Mouse (Mus musculus) hematopoietic stem cell, adult 5-6 weeks (primary cell): ENCODE measurements around the gene Gmpr2. TPM values are rescaled to one million over a fixed set of nuclear protein-coding genes. Genes with fewer than 3 reads are reported as not detected.

Source experiments
- ATAC-seq, 2 experiments: fragments of 125-278 bp in 1 of 2; replicated peaks in 1 of 2; 2 replicates each; pipeline ENCODE4 v1.8.0; 2016 to 2017; ENCODE audit warnings: inconsistent platforms in 2 of 2, mild to moderate bottlenecking in 2 of 2, moderate number of reproducible peaks in 2 of 2, low read depth in 1 of 2, moderate TSS enrichment in 1 of 2; ENCODE audit not compliant: low FRiP score in 2 of 2, poor library complexity in 2 of 2, severe bottlenecking in 2 of 2, insufficient read depth in 1 of 2, low TSS enrichment in 1 of 2
- total RNA-seq: library from RNA; stranded (forward); fragments of 172-1452, 232-1000 nt; gene quantifications from 2 replicates; pipeline ENCODE4 v1.2.3, GENCODE M21; 2017

Gmpr2 gene
- total RNA-seq, 1 experiment from 2014 or later, result 30.7 TPM

GRCm38 (mm10) chr14:55716884-55717283, 45.1 kb downstream of the Gmpr2 start:
- ATAC-seq, result no peak

DNA sequence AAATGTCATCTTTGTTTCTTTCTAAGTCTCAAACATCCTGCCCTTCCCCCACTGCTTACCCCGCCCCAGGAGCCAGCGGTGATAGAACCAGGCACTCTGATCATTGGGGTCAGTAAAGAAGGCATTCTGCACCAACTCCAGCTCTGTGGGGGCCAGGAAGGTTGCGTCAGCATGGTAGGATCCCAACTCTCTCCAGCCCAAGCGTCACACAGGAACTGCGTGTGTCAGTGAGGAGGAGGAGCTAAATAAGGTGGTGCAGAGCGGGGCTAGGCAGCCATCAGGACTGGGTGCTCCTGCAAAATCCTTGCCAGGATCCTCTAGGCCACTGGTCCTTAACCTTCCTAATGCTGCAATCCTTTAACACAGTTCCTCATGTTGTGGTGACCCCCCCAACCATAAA, 48.0 kb downstream of the Gmpr2 start:
- ATAC-seq, result no peak

GRCm38 (mm10) chr14:55720666-55721065, 48.9 kb downstream of the Gmpr2 start:
- no peak for ATAC-seq

DNA sequence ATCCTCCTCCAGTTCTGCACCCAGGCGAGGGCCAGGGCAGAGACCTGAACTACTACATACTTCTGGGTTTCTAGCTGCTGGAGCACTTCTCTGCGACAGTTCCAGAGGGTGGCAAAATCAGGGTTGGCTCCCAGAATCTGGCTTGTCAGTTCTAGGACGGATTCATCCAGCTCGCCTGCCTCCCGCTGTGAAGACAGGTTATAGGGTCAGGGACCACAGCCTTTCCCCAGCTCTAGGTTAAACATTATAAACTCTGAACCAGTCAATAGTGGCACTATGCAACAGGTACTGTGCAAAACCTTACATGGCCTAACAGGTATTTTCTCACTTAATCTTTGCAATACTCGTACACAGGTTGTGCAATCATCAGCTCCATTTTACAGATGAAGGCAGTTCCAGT, 49.3 kb downstream of the Gmpr2 start:
- ATAC-seq, result no peak

GRCm38 (mm10) chr14:55721700-55722437, 50.1 kb downstream of the Gmpr2 start, which contains the start of gene Rabggta:
Gene Rabggta (minus strand): TSS chr14:55722263.
- ATAC-seq, result peak; percentile 70 to 71

DNA sequence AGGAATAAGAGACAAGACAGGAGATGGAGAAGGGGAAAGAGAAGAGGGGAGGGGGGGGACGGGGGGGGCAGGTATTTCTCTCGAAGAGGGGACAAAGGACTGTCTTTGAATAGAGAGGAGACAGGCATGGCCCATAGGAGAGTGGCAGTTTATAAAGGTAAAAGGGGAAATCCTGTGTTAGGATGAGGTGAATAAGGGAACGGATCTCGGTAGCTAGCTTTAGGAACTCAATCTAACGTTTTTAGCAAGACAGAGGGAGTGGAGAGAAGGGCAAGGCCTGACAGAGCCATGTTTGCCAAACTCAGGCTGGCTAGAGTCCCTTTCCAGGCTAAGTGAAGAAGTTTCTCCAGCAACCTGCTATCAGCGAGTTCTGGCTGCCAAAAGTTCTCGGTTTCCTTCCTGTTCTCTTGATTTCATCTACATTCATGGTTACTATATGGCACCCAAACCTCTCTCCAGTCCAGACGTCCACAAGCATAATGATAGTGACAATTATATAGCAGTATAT, 50.8 kb downstream of the Gmpr2 start:
- no peak for ATAC-seq

- no peak for ATAC-seq
Measured at GRCm38 (mm10) chr14:55723433-55723832, 51.7 kb downstream of the Gmpr2 start.

DNA sequence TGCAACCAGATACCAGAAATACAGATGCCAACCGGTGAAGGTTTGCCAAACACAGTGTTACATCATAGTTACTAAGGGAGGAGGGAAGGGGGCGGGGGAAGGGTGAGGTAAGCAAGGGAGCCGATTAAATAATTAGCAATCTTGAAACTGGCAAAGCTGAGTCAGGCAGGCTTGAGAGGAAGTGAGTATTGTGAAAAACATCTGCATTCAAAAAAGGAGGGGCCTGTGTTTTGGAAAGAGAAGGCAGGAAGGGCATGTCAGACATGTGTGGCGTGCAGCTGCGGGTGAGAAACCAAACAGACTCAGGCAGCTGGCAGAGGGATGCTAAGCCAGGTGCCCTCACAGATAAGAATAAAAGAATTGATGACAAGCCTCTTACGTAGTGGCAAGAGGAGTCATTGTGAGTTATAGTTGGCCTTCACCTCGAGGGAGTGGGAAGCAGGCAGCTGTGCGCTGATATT, 52.7 kb downstream of the Gmpr2 start:
- ATAC-seq, result peak; percentile 66 to 72

GRCm38 (mm10) chr14:55726261-55726660, 54.5 kb downstream of the Gmpr2 start:
- no peak for ATAC-seq

GRCm38 (mm10) chr14:55727889-55728685, 56.3 kb downstream of the Gmpr2 start:
- ATAC-seq, result peak in 1 of 2 experiments; percentile 30; a peak in 1 of 4 replicates

Other genes starting within 250 kb of the Gmpr2 start
- 68.5 and 99.2 TPM in 2 replicates for gene Dhrs4, start 193.2 kb upstream of the Gmpr2 start, total RNA-seq
- gene Carmil3, start 181.3 kb upstream of the Gmpr2 start, total RNA-seq, result 2.3 and 2.7 TPM in 2 replicates
- gene Cpne6, start 161.5 kb upstream of the Gmpr2 start, total RNA-seq, result not detected in 2 replicates
- not detected in 2 replicates for gene Nrl, start 147.0 kb upstream of the Gmpr2 start, total RNA-seq
- gene Pck2, start 131.7 kb upstream of the Gmpr2 start, total RNA-seq, result 50.8 and 58.0 TPM in 2 replicates
- 47.6 and 53.3 TPM in 2 replicates for gene Dcaf11, start 111.9 kb upstream of the Gmpr2 start, total RNA-seq
- 3.4 TPM in 1 of 2 replicates, not detected in the other for gene A730061H03Rik, start 111.5 kb upstream of the Gmpr2 start, total RNA-seq
- not detected in 2 replicates for gene Fitm1, start 96.3 kb upstream of the Gmpr2 start, total RNA-seq
- gene Psme1, start 93.8 kb upstream of the Gmpr2 start, total RNA-seq, result 367 and 390 TPM in 2 replicates
- gene Emc9, start 86.6 kb upstream of the Gmpr2 start, total RNA-seq, result 8.5 and 8.9 TPM in 2 replicates
- 189 and 244 TPM in 2 replicates for gene Psme2, start 80.8 kb upstream of the Gmpr2 start, total RNA-seq
- gene Rnf31, start 80.2 kb upstream of the Gmpr2 start, total RNA-seq, result 11.5 and 19.8 TPM in 2 replicates
- 61.3 and 91.7 TPM in 2 replicates for gene Irf9, start 68.4 kb upstream of the Gmpr2 start, total RNA-seq
- 15.4 and 17.9 TPM in 2 replicates for gene Rec8, start 53.9 kb upstream of the Gmpr2 start, total RNA-seq
- 14.3 and 35.2 TPM in 2 replicates for gene Ipo4, start 36.0 kb upstream of the Gmpr2 start, total RNA-seq
- 1.8 and 8.2 TPM in 2 replicates for gene Gm49378, start 34.0 kb upstream of the Gmpr2 start, total RNA-seq
- 48.5 and 55.1 TPM in 2 replicates for gene Tm9sf1, start 28.1 kb upstream of the Gmpr2 start, total RNA-seq
- gene Tssk4, start 21.8 kb upstream of the Gmpr2 start, total RNA-seq, result 0.40 and 0.94 TPM in 2 replicates
- 29.1 and 31.1 TPM in 2 replicates for gene Mdp1, start 11.4 kb upstream of the Gmpr2 start, total RNA-seq
- 209 and 317 TPM in 2 replicates for gene Nedd8, start 183 bp downstream of the Gmpr2 start, total RNA-seq
- gene Tinf2, start 9.9 kb downstream of the Gmpr2 start, total RNA-seq, result 27.3 and 34.1 TPM in 2 replicates
- gene Tgm1, start 42.0 kb downstream of the Gmpr2 start, total RNA-seq, result 1.3 and 5.8 TPM in 2 replicates
- gene Rabggta, start 50.3 kb downstream of the Gmpr2 start, total RNA-seq, result 17.2 and 17.9 TPM in 2 replicates
- 25.3 TPM in 2 replicates for gene Dhrs1, start 73.7 kb downstream of the Gmpr2 start, total RNA-seq
- 16.6 and 20.9 TPM in 2 replicates for gene Nop9, start 73.8 kb downstream of the Gmpr2 start, total RNA-seq
- gene Cideb, start 86.5 kb downstream of the Gmpr2 start, total RNA-seq, result not detected in 2 replicates
- gene Ltb4r2, start 89.5 kb downstream of the Gmpr2 start, total RNA-seq, result 0.60 and 0.63 TPM in 2 replicates
- gene Ltb4r1, start 94.0 kb downstream of the Gmpr2 start, total RNA-seq, result 4.0 and 11.2 TPM in 2 replicates
- gene Adcy4, start 112.2 kb downstream of the Gmpr2 start, total RNA-seq, result 1.0 and 2.2 TPM in 2 replicates
- gene Ripk3, start 116.9 kb downstream of the Gmpr2 start, total RNA-seq, result 23.8 and 47.9 TPM in 2 replicates
- gene Nfatc4, start 151.2 kb downstream of the Gmpr2 start, total RNA-seq, result 0.31 and 0.35 TPM in 2 replicates
- gene Nynrin, start 182.1 kb downstream of the Gmpr2 start, total RNA-seq, result 13.0 and 13.1 TPM in 2 replicates
- 0.05 TPM in 1 of 2 replicates, not detected in the other for gene Cbln3, start 212.5 kb downstream of the Gmpr2 start, total RNA-seq
- 40.6 and 50.5 TPM in 2 replicates for gene Khnyn, start 213.0 kb downstream of the Gmpr2 start, total RNA-seq
- 10.3 and 27.3 TPM in 2 replicates for gene Sdr39u1, start 228.4 kb downstream of the Gmpr2 start, total RNA-seq